Mouse (Mus musculus): Measurements from ENCODE around the gene Thegl.

The Thegl gene

DNA sequence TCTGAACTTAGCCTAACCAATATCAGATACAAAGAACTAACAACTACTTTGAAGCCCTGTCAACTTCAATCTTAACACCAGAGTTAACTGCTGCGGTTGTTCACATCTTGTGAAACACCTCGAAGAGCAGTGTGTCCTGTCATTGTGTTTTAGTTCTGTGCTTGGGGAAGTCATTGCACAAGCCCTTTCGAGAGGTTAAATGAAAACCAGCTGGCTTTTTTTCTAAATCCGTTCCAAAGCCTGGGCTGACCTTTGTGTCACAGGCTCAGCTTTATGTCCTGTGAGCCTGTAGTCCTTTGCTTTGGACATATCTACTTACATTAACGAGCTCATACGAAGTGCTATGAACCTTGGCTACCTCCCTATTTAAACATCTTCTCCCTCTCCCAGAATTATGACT is 81.9 kb downstream of the Thegl start:
- no peak for DNase-seq

GRCm38 (mm10) chr5:77098874-77099273 is 83.1 kb downstream of the Thegl start:
- DNase-seq = no peak

DNA sequence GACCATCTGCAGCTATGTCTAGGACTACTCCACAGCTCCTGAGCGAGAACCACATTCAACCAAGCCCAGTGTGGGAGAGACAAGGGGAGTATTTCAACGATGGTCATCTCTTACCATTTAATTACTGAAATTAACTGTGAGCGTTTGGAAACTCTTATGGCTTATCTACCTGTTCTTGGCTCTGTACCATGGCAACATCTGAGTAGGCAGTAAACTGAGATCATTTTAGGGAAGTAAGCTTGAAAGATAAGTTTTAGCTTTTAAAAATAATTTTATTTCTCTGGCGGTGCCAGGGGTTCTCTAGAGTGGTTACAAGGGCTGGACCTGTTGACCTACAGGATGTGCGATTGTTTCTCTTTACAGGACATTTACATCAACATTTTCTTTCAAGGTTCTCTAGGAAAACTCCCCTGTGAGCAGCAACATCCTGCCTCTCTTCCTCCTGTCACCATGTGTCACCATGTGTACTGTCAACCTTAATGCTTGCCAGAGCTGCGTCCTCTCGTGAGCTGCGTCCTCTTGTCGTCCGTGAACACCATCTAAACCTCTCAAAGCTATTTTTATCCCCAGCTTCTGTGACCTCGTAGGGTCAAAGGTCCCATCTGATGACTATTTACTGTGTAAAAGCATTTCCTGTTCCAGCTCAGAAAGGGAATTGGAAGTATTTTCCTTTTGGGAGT is 83.6 kb downstream of the Thegl start:
- no peak for DNase-seq

- DNase-seq = no peak
Measured at GRCm38 (mm10) chr5:77099997-77100380, 84.2 kb downstream of the Thegl start.

DNA sequence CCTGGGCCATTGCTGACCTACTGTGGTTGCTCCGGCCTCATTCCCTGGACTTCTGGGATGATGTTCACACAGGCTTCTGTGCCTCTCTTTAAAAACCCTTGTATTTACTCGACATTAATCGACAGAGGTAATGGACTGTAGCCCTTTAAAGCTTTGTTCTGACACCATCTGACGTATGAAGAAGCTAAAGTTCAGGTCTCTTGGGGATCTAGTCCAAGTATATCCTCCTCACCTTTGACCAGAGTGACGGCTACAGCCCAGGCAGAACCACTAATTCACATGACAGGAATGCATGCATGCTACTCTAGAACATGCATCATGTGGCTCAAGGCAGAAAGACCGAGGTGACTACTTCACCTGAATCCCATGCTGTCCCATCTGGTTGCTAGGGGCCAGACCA is 84.9 kb downstream of the Thegl start:
- DNase-seq = no peak

- no peak for DNase-seq
Measured at GRCm38 (mm10) chr5:77102522-77103365, 86.9 kb downstream of the Thegl start.

DNA sequence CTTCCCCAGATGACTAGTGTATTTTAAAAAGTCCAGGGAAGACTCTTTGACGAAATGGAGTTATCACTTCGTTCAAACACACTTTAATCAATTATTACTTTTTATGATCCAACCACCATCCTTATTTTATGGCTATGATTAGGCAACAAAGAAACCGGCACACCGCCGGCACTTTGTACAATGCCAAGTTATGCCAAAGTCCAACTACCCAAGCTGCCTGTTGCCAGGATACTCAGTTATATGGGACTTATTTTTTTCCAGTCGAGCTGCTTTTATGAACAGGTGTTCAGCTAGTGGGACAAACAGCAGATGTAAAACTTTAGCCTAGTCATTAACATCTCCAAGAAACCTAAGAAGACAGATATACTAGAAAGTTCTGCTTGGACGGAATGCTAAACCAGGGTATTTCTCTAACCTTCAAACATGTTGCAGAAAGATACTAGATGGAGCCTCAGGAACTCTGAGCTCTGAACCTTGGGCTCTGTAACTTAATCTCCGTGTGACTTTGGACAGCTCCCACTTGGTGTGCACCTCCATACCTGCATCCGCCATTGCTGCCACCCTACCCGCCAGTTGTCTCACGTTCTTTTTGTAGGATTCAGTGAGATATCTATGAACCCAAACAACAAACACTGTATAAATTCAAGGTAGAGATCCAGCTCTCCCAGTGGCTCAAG is 91.5 kb downstream of the Thegl start:
- no peak for DNase-seq

DNA sequence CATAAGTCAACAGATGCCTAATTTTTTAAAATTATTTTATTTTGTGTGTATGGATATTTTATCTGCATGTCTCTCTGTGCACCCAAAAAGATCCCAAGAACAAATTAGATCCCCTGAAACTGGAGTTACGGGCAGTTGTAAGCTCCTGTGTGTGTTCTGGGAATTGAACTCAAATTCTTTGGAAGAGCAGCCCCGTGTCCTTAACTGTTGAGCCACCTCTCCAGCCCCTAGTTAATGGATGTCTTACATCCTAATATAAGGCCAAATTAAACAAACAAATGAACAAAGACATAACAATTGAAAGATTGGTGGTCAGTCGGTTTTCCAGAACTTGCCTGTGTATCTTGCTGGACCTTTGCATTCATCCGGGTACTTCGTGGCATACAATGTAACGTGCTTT is 93.0 kb downstream of the Thegl start:
- no peak for DNase-seq

DNA sequence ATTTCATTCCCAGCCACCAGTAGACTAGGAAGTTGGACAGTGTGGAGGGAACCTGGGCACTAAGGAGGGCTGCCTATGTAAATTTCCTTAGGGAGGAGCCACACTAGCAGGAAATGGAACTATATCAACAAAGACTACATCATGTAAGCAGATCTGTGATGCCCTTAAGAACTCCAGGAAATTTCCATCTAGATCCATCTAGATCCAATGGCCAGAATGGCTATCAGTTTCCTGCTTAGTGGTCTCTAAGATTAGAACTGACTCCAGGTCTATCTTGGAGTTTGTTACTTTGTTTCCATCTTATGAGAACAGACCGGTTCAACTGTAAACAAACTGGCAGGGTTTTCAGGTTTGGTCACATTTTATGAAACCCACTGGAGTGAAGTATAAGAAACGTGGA is 94.0 kb downstream of the Thegl start:
- no peak for DNase-seq

Data from thymus, postnatal 25 days (tissue).